Mouse (Mus musculus) T-cell, adult 2 months (primary cell): ENCODE measurements around the gene Auts2.

Experiments used
- DNase-seq: peaks from one replicate; pipeline ENCODE4 v3.0.0; 2022; ENCODE audit warnings: low spot score

Auts2 gene

DNA sequence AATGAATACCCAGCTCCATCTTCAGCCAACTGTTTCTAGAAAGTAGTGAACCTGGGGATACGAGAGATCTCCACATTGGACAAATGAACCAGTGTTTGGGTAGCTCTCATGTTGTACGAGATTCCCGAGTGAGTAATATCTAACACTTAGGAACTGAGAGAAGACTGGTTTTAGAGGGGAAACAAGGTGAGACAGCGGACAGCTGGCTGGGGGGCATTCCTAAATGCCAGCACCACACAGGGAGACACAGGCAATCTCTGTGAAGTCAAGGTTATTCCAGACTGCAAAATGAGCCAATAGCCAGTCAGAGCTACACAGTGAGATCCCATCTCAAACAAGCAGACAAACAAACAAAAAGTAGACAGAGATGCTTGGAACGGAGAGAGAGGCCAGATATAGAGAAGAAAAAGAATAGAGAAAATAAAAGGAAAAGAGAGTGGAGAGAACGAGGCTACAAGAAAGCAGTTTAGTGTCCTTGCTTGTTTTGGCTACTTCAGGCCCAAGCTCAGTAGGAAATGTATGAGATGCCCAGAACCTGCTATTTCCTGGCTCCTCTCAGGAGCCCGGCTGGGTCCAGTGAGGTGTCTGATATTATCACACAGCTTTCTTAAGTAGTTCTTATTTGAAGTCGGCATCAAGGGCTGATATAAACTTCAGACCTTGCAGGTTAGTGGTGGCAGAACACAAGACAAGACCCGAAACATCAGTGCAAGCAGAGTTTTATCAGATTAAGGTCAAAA lies 224.9 kb downstream of the Auts2 start:
- DNase-seq: no peak

DNA sequence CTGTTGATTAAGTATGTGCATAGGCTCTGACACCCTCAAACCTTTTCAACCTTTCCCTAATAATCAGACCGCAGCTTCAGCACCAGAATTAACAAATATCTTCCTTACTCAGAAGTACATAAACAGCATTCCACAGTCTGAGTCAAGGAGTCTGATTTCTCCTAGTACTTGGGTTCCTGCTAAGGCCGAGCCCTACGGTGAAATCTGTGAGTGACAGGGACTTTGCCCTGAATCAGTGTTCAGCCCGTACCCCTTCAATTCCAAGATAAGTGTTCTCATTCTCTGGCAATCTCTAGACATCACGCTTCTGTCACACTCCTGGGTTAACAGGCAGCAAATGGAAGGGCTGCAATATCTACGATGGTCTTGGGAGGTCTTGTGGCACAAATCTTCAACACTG lies 226.2 kb downstream of the Auts2 start:
- no peak for DNase-seq

DNA sequence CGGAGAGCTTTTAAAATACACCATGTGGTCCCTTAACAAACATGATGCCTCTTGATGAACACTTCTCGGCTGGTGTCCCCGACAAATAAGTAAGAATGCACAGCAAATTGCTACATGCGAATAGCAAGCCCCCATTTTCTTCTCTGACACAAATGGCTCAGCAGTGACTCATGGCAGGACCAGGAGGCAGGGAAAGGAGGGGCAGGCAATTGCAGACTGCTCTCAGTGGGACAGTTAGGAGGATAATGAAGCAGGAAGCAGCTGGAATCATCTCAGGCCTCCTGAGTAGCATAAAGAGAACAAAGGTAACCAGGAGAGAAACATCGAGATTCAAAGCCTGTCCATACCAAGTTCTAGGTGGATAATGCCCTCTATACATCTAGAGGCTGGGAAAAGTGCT lies 228.8 kb downstream of the Auts2 start:
- no peak for DNase-seq

DNA sequence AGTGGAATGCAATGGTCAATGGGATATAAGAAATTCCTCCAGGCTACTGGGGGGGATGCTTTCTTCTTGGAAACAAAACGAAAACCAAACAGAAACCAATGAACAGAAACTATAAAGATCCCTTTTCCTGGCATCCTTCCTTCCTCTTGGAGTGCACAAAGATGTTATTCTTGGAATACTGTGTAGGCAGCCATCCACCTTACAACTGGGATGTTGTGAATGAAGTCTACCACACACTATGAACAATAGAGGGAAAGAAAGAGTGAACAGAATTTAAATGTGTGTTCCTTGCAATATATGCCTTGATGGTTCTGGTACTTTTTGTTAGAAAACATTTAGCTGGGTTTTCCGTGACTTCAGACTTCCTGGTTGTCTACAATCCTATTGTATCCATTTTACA lies 236.1 kb downstream of the Auts2 start:
- DNase-seq: no peak

DNA sequence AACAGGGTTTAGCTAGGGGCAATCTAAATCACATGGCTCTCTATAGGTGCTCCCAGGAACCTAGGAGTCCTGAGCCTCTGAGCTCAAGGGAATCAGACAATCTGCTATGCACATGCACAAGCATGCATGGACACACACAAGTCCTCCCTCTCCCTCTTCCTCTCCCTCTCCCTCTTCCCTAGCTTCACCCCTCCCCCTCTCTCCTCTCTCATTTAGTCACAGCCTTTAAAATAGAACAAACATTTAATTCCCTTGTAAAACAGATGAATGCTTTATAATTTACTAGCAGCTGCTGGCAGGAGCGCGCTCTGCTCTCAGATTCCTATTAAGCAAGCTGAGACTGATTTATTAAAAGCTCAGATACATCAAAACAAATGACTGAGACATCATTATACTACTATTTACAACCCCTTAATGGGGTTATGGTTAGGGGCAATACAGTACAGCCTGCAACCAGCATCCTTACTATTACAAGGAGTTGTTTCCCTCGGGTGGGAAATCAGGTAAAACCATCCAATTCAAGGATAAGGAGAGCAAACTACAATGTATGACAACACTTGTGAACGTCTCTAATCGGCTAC lies 237.7 kb downstream of the Auts2 start:
- no peak for DNase-seq

DNA sequence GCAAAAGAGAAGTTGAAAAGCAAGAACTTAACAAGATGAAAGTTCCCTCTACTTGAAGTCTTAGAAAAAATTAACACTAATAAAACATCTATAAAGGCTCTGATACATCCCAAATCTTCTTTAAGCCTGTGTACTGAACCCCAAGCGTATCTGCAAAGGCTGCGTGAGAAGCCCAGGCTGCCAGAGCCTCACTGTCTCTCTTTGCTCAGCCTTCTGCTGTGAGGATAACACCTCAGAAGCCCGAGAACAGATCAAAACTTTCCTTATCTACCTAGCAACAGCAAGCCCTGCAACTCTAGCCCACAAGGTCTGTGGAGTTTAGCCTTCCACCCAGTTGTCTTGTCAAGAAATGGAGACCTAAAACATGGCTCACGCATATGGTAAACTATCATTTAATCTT lies 240.4 kb downstream of the Auts2 start:
- no peak for DNase-seq

DNA sequence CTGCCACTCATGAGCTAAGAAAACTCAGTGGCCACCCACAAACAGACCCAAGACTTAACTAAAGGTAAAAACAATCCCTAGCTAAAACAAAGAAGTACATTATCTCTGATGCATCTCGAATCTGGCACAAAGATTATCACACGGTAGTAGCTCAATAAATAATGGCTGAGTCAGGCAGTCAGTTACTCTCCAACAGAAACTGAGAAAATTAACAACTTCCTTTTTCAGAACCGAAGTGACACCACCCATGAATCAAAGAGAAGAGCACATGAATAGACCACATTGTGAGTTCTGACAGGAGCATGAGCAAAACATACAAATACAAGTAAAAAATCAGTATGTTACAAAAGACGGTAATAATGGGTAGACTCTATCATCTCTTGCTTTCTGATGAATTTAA lies 242.3 kb downstream of the Auts2 start:
- no peak for DNase-seq

DNA sequence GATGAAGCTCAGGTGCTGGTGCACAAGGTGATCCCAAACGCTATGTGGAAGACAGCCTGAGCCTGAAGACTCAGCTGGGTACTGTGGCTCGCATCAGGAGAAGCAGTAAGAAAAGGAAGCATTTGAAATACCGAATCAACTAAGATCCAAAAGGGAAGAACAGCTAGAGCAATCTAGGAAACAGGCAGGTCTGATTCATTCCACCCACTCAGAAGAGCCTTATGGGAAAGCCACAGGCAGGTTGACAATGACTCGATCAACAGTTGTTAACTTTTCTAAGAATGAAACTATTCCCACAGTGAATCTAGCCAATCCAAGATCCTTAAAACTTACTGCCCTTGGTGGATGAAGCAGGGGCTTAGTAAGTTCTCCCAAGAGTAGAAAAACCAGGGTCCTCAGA lies 243.4 kb downstream of the Auts2 start:
- DNase-seq: no peak

DNA sequence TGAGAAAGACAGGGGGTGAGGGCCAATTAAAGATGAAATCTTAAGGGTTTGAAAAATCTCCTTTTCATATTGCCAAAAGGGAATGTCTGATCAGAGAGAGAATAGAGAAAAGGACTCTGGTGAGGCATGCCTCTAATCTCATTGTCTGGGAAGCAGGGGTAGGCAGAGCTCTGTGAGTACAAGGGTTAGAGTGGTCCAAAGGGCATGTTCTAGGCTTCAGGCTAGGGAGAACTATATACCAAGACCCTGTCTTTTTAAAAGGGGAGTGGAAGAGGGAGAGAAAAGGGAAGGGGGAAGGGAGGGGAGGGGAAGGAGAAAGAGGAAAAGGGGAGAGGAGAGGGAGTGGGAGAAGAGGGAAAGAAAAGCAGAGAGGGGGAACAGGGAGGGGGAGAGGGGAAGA lies 244.1 kb downstream of the Auts2 start:
- DNase-seq: no peak

DNA sequence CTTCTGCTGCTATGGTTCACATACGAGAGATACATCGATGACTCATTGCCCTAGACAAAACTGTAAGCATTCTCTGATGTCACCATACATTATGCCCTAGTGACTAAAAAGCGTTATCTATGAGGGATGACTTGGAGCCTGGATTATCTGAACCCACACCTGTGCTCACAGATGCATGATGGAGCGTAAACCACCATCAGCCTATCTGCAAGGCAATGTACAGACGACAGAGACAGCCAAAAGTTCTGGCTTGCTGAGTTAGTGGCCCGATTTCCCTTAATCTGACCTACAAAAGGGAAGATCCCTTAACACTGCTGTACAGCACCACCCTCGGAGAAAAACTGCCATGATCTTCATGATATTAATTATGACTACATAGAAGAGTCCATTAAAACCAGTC lies 245.8 kb downstream of the Auts2 start:
- no peak for DNase-seq

DNA sequence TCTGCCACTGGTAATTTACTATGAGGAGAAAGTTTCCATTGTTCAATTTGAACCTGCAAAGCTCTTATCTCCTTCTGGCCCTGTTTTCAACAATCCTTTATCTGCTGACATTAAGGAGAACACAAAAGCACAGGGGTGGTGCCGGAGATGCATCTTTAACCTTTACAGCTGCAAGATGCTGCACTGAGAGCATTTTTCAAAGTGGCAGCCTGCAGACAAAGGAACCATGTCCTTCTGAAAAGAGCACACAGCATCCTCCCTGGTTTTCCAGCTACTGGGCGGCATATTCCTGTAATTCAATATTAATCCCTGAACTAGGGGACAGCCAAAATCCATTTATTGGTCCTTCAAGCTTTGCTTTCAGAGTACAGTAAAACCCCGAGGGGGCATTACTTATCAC lies 248.7 kb downstream of the Auts2 start:
- DNase-seq: no peak

DNA sequence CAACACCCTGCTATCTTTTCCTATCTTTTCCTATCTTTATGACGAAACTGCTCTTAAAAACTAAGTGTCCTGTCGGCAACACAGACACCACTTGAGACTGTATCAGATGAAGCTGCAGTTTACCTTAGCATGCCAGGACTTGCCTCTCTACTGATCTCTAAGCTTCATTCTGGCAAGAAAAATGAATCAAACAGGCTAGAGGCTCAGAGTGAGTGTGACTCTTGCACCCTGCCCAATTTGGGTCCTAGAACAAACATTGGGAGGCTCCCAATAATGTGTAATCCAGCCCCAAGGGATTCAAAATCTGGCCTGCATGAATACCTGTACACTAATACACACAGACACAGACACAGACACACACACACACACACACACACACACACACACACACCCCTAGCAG lies 250.2 kb downstream of the Auts2 start:
- no peak for DNase-seq

DNA sequence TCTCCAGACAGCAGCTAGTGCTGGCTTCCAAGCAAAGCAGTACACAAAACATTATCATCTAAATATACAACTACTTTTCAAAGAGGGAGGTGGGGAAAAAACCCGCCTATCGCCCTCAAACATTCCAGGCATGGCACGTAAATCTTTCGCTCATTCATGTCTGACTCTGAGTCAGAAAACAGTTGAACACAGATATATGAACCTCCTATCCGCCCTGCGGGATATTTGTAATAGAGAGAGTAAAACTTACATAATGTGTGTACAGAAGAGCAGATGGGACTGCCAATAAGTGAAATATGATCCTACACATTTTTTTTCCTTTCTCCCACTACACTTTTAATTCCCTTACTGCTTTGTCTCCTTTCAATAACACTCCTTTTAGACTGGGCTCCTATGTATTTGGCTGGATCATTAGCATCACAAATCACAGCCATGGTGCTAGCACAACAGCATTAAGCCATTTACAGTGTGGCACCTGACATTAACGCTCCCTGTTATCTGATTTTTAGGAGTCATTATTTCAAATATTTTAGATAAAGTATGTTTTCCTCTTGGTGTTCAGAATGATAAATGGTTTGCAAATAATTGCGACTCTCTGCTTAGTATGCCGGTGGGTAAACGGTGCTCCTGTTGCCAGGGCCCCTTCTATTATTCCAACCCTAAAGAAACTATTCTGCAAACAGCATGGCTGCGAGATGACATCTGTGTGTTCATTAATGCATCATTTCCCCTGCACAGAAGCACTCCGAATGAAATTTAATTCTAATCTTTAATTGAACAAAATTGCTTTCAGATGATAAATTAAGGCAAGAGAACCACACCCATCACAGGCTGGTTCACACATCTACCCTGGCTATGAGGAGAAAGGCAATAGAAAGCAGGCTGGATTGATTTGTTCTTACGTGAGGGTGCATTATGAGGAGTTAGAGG lies 252.3 kb downstream of the Auts2 start:
- no peak for DNase-seq

DNA sequence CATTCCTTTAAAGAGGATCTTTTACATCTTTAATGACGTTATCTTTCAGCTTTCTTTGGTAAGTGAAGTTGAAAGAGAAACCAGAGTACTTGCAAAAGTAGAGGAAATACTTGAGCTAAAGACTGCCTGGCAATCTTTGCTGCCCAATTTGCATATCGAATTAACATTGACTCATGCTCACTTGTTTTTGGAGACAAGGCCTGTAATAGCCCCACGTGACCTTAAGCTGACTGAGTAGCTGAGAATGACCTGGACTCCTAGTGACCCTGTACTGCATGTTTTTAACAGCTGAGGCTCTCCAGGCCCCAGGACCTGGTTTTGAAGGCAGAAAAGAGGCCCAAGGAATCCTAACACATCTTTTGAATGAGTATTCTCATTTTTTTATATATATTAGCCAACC lies 259.4 kb downstream of the Auts2 start:
- no peak for DNase-seq

DNA sequence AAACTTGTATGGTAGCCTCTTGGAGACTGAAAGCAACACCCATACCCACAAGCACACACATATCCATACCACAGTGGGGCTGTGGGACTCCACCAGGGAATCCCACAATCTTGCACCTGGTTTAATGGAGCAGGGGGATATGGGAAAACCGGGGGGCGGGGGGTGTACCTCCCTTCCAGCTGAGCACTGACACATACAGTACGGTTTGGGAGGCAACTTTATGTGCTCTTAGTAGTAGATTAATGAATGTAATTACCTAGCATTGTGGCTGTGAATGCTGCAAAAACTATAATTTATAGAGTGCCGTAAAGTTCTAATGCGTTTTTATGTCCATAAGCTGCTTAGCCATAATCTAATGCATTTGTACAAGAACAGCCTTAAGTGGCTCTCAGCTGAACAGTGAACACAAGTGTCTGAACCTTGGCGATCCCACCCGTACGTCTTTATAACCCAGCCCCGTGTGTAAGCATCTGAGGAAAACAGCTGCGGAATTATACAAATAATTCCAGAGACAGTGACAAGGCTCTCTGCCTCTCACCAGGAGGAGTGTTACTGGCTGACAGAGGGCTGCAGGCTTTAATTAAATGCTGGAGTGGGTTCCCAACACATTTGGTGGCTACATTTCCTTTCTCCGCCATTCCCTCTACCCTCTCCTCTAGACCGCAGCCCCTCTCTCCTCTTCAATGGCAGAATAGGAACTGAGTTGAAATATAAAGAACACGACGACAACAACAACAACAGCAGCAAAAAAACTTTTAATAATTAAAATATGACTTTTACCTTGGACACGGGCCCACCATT lies 268.8 kb downstream of the Auts2 start:
- DNase-seq: no peak

DNA sequence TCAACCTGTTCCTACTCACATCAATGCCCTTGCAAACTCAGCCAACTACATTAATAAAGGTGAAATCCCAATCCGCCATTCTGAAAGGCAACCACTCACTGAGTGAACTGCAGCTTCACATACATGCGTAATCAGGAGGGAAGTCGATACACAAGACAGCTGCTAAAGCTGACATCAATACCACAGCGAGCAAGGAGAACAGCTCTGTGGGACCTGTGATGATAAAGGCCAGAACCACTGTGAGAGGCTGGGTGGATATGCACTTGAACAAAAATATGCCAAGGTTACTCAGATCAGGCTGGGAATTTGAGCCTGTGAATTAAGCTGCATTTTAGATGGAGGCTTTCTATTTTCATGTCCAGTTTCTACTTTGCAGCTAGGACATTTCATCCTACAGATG lies 271.0 kb downstream of the Auts2 start:
- DNase-seq: no peak

DNA sequence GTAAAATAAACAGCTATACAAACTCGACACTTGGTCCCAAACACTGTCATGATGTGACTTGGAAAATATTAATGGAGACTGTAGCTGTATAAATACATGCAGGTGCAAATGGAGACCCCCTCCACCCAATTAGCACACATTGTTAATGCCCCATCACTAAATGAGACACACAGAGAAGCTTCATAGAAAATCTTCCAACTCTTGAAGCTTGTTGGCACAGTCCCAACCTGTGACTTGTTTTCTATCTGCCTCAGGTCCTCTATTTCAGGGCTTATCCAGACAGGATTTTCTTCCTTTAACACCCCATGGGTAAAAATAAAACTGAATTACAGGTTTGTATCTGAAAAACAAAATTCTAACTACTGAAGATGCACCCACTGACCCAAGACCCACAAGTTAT lies 272.2 kb downstream of the Auts2 start:
- DNase-seq: no peak

DNA sequence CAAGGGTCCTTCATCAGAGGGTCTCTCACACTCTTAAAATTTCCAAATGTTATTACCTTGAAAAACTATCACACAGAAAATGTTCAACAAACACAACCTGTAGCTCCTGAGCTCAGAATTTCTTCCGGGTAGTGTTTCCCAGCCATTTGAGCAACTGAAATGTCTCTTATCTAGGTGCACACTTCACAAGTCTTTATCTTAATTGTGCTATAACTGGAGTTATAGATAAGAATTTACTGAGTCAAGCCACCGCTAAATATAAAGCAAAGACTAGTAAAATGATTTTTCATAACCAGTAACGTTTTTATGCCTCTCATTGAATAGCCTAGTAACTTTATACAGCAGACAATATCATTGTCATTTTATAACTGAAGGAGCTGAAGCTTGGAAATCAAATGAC lies 273.1 kb downstream of the Auts2 start:
- DNase-seq: no peak

DNA sequence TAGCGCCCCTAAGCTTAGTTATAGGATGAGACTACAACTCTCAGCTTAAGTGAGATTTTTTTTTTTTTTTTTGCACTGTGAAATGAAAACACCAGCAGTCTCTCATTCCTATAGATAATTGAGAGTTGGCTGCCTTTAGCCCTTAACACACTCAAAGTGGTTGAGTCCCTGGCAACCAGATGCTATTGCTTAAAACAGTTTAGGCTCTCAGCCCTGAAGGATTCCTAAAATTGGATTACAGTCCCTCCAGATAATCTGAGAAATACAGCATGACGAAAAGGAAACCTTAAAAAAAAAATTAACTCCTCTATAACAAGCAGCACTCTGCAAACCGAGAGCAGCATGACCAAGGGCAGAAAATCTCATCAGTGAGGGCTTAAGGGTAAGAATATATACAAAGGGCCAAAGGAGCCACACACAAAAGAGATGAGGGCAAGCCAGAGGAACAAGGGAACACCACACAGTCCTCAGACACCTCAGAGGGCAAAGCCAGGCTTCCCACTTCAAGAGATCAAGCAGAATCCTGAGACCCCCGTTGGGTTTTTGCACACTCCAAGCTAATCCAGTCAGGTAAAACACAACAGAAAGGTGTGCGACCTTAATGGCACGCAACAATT lies 274.7 kb downstream of the Auts2 start:
- DNase-seq: no peak

DNA sequence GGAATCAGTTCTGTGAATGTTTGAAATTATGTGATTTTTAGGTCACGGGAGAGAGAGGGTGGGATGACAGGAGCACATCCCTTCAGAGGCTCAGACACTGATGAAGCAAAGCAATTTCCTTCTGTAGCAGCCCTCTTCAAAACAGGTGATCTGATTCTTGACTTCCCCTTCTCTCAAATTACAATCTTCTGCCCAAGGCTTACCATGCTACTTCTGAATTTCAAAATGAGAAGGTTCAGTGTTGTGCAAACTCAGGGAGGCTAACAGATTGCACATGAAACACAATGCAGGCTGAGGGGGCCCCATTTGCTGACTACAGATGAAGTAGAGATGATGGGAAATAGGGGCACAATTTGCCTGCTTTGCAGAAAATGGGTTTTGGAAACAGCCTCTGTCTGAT lies 278.1 kb downstream of the Auts2 start:
- DNase-seq: no peak

DNA sequence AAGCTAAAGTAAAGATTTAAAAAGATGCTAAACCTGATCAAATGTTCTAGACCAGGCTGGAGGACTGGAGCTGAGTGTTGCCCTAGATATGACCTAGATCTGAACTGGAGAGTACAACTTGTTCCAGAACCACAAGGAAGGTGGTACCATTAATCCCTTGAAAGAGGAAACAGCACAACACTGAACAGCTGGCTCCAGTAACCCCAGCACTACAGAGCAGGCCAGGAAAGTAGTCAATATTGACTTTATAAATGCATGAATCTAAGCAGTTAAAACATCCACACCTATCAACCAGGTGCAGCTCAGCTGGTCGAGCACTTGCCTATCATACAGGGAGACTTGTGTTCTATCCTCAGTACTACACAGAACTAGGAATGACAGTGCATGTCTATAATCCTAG lies 281.4 kb downstream of the Auts2 start:
- DNase-seq: no peak

DNA sequence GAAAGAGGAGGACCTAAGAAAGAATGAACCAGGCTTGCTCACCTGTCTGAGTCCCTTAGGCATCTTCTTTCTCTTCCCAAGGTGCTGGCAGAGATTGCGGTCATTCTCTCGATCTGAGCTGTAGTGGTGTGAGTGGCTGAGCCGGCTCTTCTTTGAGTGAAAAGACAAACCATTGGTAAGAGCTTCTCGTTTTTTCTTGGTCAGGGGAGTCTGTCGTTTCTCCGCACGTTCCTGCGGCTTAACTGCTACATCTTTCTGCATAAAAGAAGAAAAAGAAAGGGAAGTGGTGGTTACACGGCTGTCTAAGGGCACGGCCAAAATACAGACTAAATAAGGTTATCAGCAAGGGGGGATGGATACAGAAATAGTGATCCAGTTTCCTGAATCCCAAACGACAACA lies 284.3 kb downstream of the Auts2 start:
- no peak for DNase-seq
